ENCODE assay signal across 16 mouse cellular contexts in the genomic region with DNA sequence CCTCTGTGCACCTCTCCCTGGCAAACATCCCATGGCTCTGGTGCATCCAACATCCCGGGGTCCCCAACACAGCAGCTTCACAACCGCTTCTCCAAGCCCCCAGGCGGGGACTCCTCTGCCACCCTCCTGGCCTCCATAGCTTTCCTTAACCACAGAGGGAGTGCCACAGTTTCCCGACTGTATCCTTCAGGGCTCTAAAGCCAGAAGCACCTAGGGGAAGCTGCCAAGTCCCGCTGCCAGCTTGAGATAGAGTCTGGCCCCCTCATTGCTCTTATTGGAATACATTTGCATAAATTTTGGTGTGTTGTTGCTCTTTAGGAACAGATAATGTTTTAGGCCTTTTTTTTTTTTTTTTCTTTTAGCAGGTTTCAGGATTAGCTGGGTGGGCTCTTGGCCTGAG. TPM values are rescaled to one million over a fixed set of nuclear protein-coding genes. Genes with fewer than 3 reads are reported as not detected.
DNase-seq lines count a peak whose midpoint lies in the region; ATAC-seq lines count a peak whose summit lies in the region.
"Had no signal": no experiment of that assay in that cellular context is flagged by ENCODE, and none has a peak within 500 bp of the region (broad histone marks: within the 10 kb centered on the region; RNA-seq: fewer than 3 reads in every experiment).

No protein-coding gene starts in this region.

- ATAC-seq in neural tube, embryonic 14.5 days (ENCODE audit: low read depth), result peak; percentile 63; the same call in 1 of the 2 replicates

- 0 out of 2 replicates have a peak, but pooled peaks cover 4% of the 10 kb centered on the region for H3K4me1 ChIP-seq in neural tube, embryonic 14.5 days (ENCODE audit: control insufficient read depth, insufficient read depth, low read length)
- H3K4me1 ChIP-seq: lung, embryonic 15.5 days had no signal

- H3K27ac ChIP-seq in neural tube, embryonic 14.5 days (ENCODE audit: low read depth, low read length), result no peak overlapping the region
- H3K27ac ChIP-seq: lung, embryonic 15.5 days had no signal

- no peak overlapping the region for H3K4me3 ChIP-seq in neural tube, embryonic 14.5 days (ENCODE audit: low read depth, low read length)
- H3K4me3 ChIP-seq: lung, embryonic 15.5 days had no signal

- intact Hi-C loops in heart, postnatal 25 days (cut with DNase I), result no loop called here

- WGBS in neural tube, embryonic 14.5 days, result 52% methylated on average over 5 of the region's 5 CpGs

- no peaks in the 10 kb centered on the region for H3K9me3 ChIP-seq in neural tube, embryonic 14.5 days (ENCODE audit: control insufficient read depth, low read length)
- H3K9me3 ChIP-seq: G1E; lung, embryonic 15.5 days had no signal

- no peak overlapping the region for H3K4me2 ChIP-seq in neural tube, embryonic 14.5 days (ENCODE audit: low read depth, low read length)
- H3K4me2 ChIP-seq: liver, embryonic 11.5 days; lung, embryonic 15.5 days had no signal

- peak; percentile 66 for DNase-seq in heart, adult 11 months
- no peak for DNase-seq in heart, postnatal 25 days (ENCODE audit: low spot score)
- DNase-seq in neural tube, embryonic 10.5 days (ENCODE audit: extremely low spot score, low spot score), result no peak
- peak; percentile 15 for DNase-seq in layer of hippocampus, adult 9-11 months
- peak; percentile 10 for DNase-seq in right cerebral cortex, postnatal 4 days
- no peak for DNase-seq in gastrocnemius, adult 8-10 months (ENCODE audit: low spot score in 2 of 2)
- DNase-seq: adrenal gland, adult 2 months; cerebellum, adult 8-10 months; embryo, embryonic 11 days; gastrocnemius, postnatal 14 days; heart, postnatal 10 days; thymus, adult 18-20 months had no signal

- H3K36me3 ChIP-seq in neural tube, embryonic 14.5 days (ENCODE audit: control insufficient read depth, insufficient read depth, low read length), result no peaks in the 10 kb centered on the region
- H3K36me3 ChIP-seq: G1E; lung, embryonic 15.5 days had no signal

- no peak overlapping the region for H3K9ac ChIP-seq in neural tube, embryonic 14.5 days (replicated peaks; ENCODE audit: low read depth, low read length)
- H3K9ac ChIP-seq: lung, embryonic 15.5 days had no signal

- H3K27me3 ChIP-seq in neural tube, embryonic 14.5 days (ENCODE audit: control insufficient read depth, insufficient read depth, low read length), result no peaks in the 10 kb centered on the region
- H3K27me3 ChIP-seq: lung, embryonic 15.5 days had no signal

RNA-seq across cellular contexts. Expression of gene Tjp1, which starts 45.1 kb away (rescaled TPM):
- total RNA-seq in heart, postnatal 25 days (2021), result 100 to 1,000 TPM; 110 to 134 TPM
- polyA plus RNA-seq in neural tube, embryonic 14.5 days (2014; fragmentation: Nextera tagmentation; extraction: Ambion mirVana), result 33.1 and 37.0 TPM in 2 replicates
- total RNA-seq in gastrocnemius, adult 8-10 months (2022), result 10 to 100 TPM; 16.4 to 20.4 (median 18.6) TPM

Comparison
In these comparisons a context has a peak if more than half of its experiments do, and no peak if none do; other contexts are left out.
1. DNase-seq: peak in heart, adult 11 months (single experiment), layer of hippocampus, adult 9-11 months (single experiment) and right cerebral cortex, postnatal 4 days (single experiment); none in heart, postnatal 25 days (single experiment), neural tube, embryonic 10.5 days (single experiment) and gastrocnemius, adult 8-10 months (0 of 2).
2. RNA of gene Tjp1, which starts 45.1 kb away (total RNA-seq): 110 to 134 TPM in heart, postnatal 25 days; 16.4 to 20.4 TPM in gastrocnemius, adult 8-10 months; every median in the first group is over 4 times any median in the second.